Mouse (Mus musculus) kidney, adult 2 months (tissue): ENCODE measurements around the gene Troap.

Source experiments
- CTCF ChIP-seq: fragments of 200-500 bp; conservative IDR thresholded peaks from 2 replicates; pipeline ENCODE4 v1.5.1; 2011; ENCODE audit warnings: low read depth, mild to moderate bottlenecking, control low read depth, low read length, moderate library complexity, mixed read lengths; ENCODE audit not compliant: insufficient read depth, insufficient read length
- POLR2A ChIP-seq: fragments of 200-500 bp; IDR thresholded peaks from one replicate; pipeline ENCODE4 v1.6.1; 2011; ENCODE audit warnings: low read depth, low read length, control low read depth

DNA sequence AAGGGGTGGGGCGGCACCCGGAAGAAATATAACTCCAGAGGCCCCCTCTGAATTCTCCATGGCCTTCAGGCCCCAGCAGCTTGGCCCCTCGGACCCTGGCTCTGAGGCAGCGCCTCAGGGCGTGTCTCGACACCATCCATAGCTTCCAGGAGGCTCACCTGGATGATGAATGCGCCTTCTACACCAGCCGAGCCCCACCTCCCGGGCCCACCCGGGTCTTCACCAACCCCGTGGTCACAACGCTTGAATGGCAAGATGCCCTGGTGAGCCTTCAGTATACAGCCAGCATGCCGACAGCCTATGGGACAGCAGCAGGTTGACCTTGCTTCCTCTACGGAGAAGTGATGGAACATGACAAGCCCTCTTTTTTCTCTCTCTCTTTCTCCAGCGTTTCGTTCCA lies 8.5 kb downstream of the Troap start:
- TF ChIP-seq CTCF (no peak), POLR2A (no peak)
